Mouse (Mus musculus): ENCODE measurements around the gene Loxl4.

- TF ChIP-seq CTCF (IDR thresholded peaks at IDR 0.05): no peak
- no peak for TF ChIP-seq EP300 (IDR thresholded peaks at IDR 0.05)
Measured at GRCm38 (mm10) chr19:42597286-42597685, 15.3 kb downstream of the Loxl4 start.

Data from lung, postnatal 0 days (tissue).